Mouse (Mus musculus) liver, embryonic 13.5 days (tissue): Measurements from ENCODE around the gene Cwc25. TPM values are rescaled to one million over a fixed set of nuclear protein-coding genes. Genes with fewer than 3 reads are reported as not detected.

Experiments
- ATAC-seq: fragments of 200-750 bp; cut with Nextera tagmentation; 2 replicates; pipeline ENCODE4 v1.8.0; 2017; ENCODE audit warnings: low read depth, mild to moderate bottlenecking, moderate number of reproducible peaks, moderate library complexity
- DNase-seq: peaks from one replicate; pipeline ENCODE4 v3.0.0; 2022
- H3K27ac ChIP-seq: fragments of 300-500 bp; sonication (generic); 2 replicates; pipeline ENCODE4 v1.5.1; 2015; ENCODE audit warnings: moderate library complexity, mild to moderate bottlenecking, inconsistent platforms
- H3K27me3 ChIP-seq: fragments of 300-500 bp; sonication (generic); 2 replicates; pipeline ENCODE4 v1.6.1; 2015; ENCODE audit warnings: mild to moderate bottlenecking, inconsistent platforms
- H3K36me3 ChIP-seq: fragments of 300-500 bp; sonication (generic); 2 replicates; pipeline ENCODE4 v1.6.1; 2015; ENCODE audit warnings: mild to moderate bottlenecking, inconsistent platforms
- H3K4me1 ChIP-seq: fragments of 300-500 bp; sonication (generic); replicated peaks from 2 replicates; pipeline ENCODE4 v1.6.1; 2015; ENCODE audit warnings: inconsistent platforms
- H3K4me2 ChIP-seq: fragments of 300-500 bp; sonication (generic); 2 replicates; pipeline ENCODE4 v1.6.1; 2015; ENCODE audit warnings: inconsistent platforms, mild to moderate bottlenecking, moderate library complexity
- H3K4me3 ChIP-seq: fragments of 300-500 bp; sonication (generic); replicated peaks from 2 replicates; pipeline ENCODE4 v1.5.1; 2015; ENCODE audit warnings: mild to moderate bottlenecking, inconsistent platforms
- H3K9ac ChIP-seq: fragments of 300-500 bp; sonication (generic); 2 replicates; pipeline ENCODE4 v1.6.1; 2015; ENCODE audit warnings: mild to moderate bottlenecking, inconsistent platforms
- H3K9me3 ChIP-seq: fragments of 300-500 bp; sonication (generic); replicated peaks from 2 replicates; pipeline ENCODE4 v1.6.1; 2016; ENCODE audit warnings: inconsistent platforms
- WGBS: fragments of 180-500 bp; shearing (Covaris S2); methylation state at CpG from one replicate; pipeline ENCODE4 v1.1.7; 2015; ENCODE audit not compliant: insufficient replicate concordance; 5-methylcytosine and 5-hydroxymethylcytosine counted together
- polyA plus RNA-seq: library from polyadenylated mRNA; unstranded; fragments of >200 nt; fragmentation: Nextera tagmentation; extraction: Ambion mirVana; gene quantifications from 2 replicates; pipeline ENCODE4 v1.2.1, GENCODE M21; 2015

Gene Cwc25
- polyA plus RNA-seq, 1 experiment from 2014 or later: 7.0 TPM

GRCm38 (mm10) chr11:97703039-97703826 lies 63.1 kb downstream of the Cwc25 start, which contains the start of gene Psmb3:
Psmb3 (plus strand) TSS chr11:97703399.
- peak within 1 kb of the TSS; percentile 80 for H3K9ac ChIP-seq
- DNase-seq (peak; percentile 99), ATAC-seq (peak; percentile 92)
- H3K9me3 ChIP-seq: no peaks in the 10 kb centered on the region
- H3K27ac ChIP-seq: peak within 1 kb of the TSS; percentile 71
- H3K36me3 ChIP-seq: peaks cover 34% of the 10 kb centered on the region
- H3K27me3 ChIP-seq: peaks cover 43% of the 10 kb centered on the region
- peaks cover 62% of the 10 kb centered on the region for H3K4me1 ChIP-seq
- H3K4me2 ChIP-seq: peak within 1 kb of the TSS; percentile 85
- peak within 1 kb of the TSS; percentile 77 for H3K4me3 ChIP-seq
- under 1% methylated on average over 35 of the region's 35 CpGs for WGBS

- H3K27ac ChIP-seq: peak overlapping the region; percentile 65; the same call in 1 of the 2 replicates
- peak overlapping the region; percentile 75 for H3K9ac ChIP-seq
- H3K4me1 ChIP-seq: peaks cover 71% of the 10 kb centered on the region
- peaks cover 26% of the 10 kb centered on the region for H3K36me3 ChIP-seq
- H3K27me3 ChIP-seq: peaks cover 51% of the 10 kb centered on the region
- no peaks in the 10 kb centered on the region for H3K9me3 ChIP-seq
- 0 out of 2 replicates have a peak, but pooled peaks have one; percentile 0 for ATAC-seq
- H3K4me3 ChIP-seq: peak overlapping the region; percentile 77
- peak overlapping the region; percentile 85 for H3K4me2 ChIP-seq
- WGBS: under 1% methylated on average over 24 of the region's 24 CpGs
- DNase-seq: peak; percentile 75
These were observed 64.0 kb downstream of the Cwc25 start for GRCm38 (mm10) chr11:97702393-97702745.

GRCm38 (mm10) chr11:97701581-97702392 lies 64.6 kb downstream of the Cwc25 start:
- peaks cover 55% of the 10 kb centered on the region for H3K27me3 ChIP-seq
- H3K36me3 ChIP-seq: peaks cover 20% of the 10 kb centered on the region
- H3K9ac ChIP-seq: no peak overlapping the region

GRCm38 (mm10) chr11:97700746-97701580 lies 65.4 kb downstream of the Cwc25 start:
- DNase-seq (no peak), ATAC-seq (no peak)
- H3K9me3 ChIP-seq: no peaks in the 10 kb centered on the region
- H3K4me1 ChIP-seq: peaks cover 72% of the 10 kb centered on the region
- peak overlapping the region; percentile 46 for H3K9ac ChIP-seq
- peak overlapping the region; percentile 85 for H3K4me2 ChIP-seq
- H3K27ac ChIP-seq: peak overlapping the region; percentile 65; the same call in 1 of the 2 replicates
- WGBS: 17% methylated on average over 30 of the region's 30 CpGs
- peaks cover 12% of the 10 kb centered on the region; the same call in 1 of the 2 replicates for H3K36me3 ChIP-seq
- peaks cover 55% of the 10 kb centered on the region for H3K27me3 ChIP-seq
- peak overlapping the region; percentile 66 for H3K4me3 ChIP-seq

More at GRCm38 (mm10) chr11:97701581-97702392, 64.6 kb downstream of the Cwc25 start:
- peak overlapping the region; percentile 77 for H3K4me3 ChIP-seq
- WGBS: 37% methylated on average over 15 of the region's 15 CpGs
- H3K9me3 ChIP-seq: no peaks in the 10 kb centered on the region
- ATAC-seq: no peak
- H3K4me2 ChIP-seq: peak overlapping the region; percentile 85
- H3K4me1 ChIP-seq: peaks cover 71% of the 10 kb centered on the region
- DNase-seq: no peak
- no peak overlapping the region for H3K27ac ChIP-seq

- Histone ChIP-seq H3K36me3 (0 out of 2 replicates have a peak, but pooled peaks cover 5% of the 10 kb centered on the region), H3K4me2 (peak within 1 kb of the TSS; percentile 85), H3K9ac (peak within 1 kb of the TSS; percentile 68), H3K4me3 (peak within 1 kb of the TSS; percentile 66), H3K9me3 (no peaks in the 10 kb centered on the region), H3K27me3 (peaks cover 55% of the 10 kb centered on the region), H3K27ac (peak within 1 kb of the TSS; percentile 65), H3K4me1 (peaks cover 73% of the 10 kb centered on the region)
- DNase-seq (no peak), ATAC-seq (no peak)
- under 1% methylated on average over 85 of the region's 85 CpGs for WGBS
These were observed 66.2 kb downstream of the Cwc25 start, which contains the start of gene Pcgf2 for GRCm38 (mm10) chr11:97700003-97700745. Pcgf2 (minus strand) TSS chr11:97700497.

- peak overlapping the region; percentile 66 for H3K4me3 ChIP-seq
- H3K27ac ChIP-seq: peak overlapping the region; percentile 65
- no peak for DNase-seq
- H3K4me2 ChIP-seq: peak overlapping the region; percentile 85
- no peak for ATAC-seq
- H3K9ac ChIP-seq: peak overlapping the region; percentile 46
- 0% methylated on average over 9 of the region's 9 CpGs for WGBS
- peaks cover 55% of the 10 kb centered on the region for H3K27me3 ChIP-seq
- no peaks in the 10 kb centered on the region for H3K9me3 ChIP-seq
- H3K36me3 ChIP-seq: 0 out of 2 replicates have a peak, but pooled peaks cover under 1% of the 10 kb centered on the region
- peaks cover 72% of the 10 kb centered on the region for H3K4me1 ChIP-seq
These were observed 66.7 kb downstream of the Cwc25 start for GRCm38 (mm10) chr11:97699626-97700002.

GRCm38 (mm10) chr11:97698741-97699611 lies 67.4 kb downstream of the Cwc25 start:
- WGBS: under 1% methylated on average over 61 of the region's 63 CpGs
- H3K9me3 ChIP-seq: no peaks in the 10 kb centered on the region
- no peaks in the 10 kb centered on the region for H3K36me3 ChIP-seq
- peaks cover 55% of the 10 kb centered on the region for H3K27me3 ChIP-seq
- no peak for DNase-seq
- no peak for ATAC-seq
- H3K4me3 ChIP-seq: peak overlapping the region; percentile 66
- H3K4me2 ChIP-seq: peak overlapping the region; percentile 85
- H3K4me1 ChIP-seq: peaks cover 69% of the 10 kb centered on the region
- peak overlapping the region; percentile 68 for H3K9ac ChIP-seq
- peak overlapping the region; percentile 53 for H3K27ac ChIP-seq

GRCm38 (mm10) chr11:97697891-97698529 lies 68.3 kb downstream of the Cwc25 start:
- Histone ChIP-seq H3K9ac (peak overlapping the region; percentile 68), H3K27ac (no peak overlapping the region), H3K4me3 (peak overlapping the region; percentile 66), H3K36me3 (no peaks in the 10 kb centered on the region), H3K9me3 (no peaks in the 10 kb centered on the region), H3K4me2 (peak overlapping the region; percentile 85), H3K27me3 (peaks cover 55% of the 10 kb centered on the region), H3K4me1 (peaks cover 67% of the 10 kb centered on the region)
- 29% methylated on average over 14 of the region's 14 CpGs for WGBS
- no peak for ATAC-seq
- no peak for DNase-seq

GRCm38 (mm10) chr11:97697199-97697890 lies 69.0 kb downstream of the Cwc25 start:
- peaks cover 53% of the 10 kb centered on the region for H3K27me3 ChIP-seq
- WGBS: 64% methylated on average over 11 of the region's 11 CpGs
- ATAC-seq: no peak
- DNase-seq: no peak
- no peak overlapping the region for H3K9ac ChIP-seq
- H3K9me3 ChIP-seq: no peaks in the 10 kb centered on the region
- no peak overlapping the region for H3K27ac ChIP-seq
- H3K4me3 ChIP-seq: peak overlapping the region; percentile 66
- H3K36me3 ChIP-seq: no peaks in the 10 kb centered on the region
- H3K4me1 ChIP-seq: peaks cover 67% of the 10 kb centered on the region
- H3K4me2 ChIP-seq: peak overlapping the region; percentile 85
